Mouse (Mus musculus) liver, embryonic 15.5 days (tissue): Measurements from ENCODE around the gene Klf3. TPM values are rescaled to one million over a fixed set of nuclear protein-coding genes. Genes with fewer than 3 reads are reported as not detected.
A peak's percentile ranks its signal among the peaks of the same experiment; 100 is the strongest.

ENCODE experiments used
- ATAC-seq: fragments of 200-750 bp; cut with Nextera tagmentation; 2 replicates; pipeline ENCODE4 v1.8.0; 2017; ENCODE audit warnings: moderate number of reproducible peaks, mild to moderate bottlenecking, moderate library complexity; ENCODE audit not compliant: insufficient read depth
- H3K27ac ChIP-seq: fragments of 300-500 bp; sonication (generic); replicated peaks from 2 replicates; pipeline ENCODE4 v1.5.1; 2015; ENCODE audit warnings: mild to moderate bottlenecking, inconsistent platforms
- H3K27me3 ChIP-seq: fragments of 300-500 bp; sonication (generic); 2 replicates; pipeline ENCODE4 v1.6.1; 2015; ENCODE audit warnings: mild to moderate bottlenecking, inconsistent platforms
- H3K36me3 ChIP-seq: fragments of 300-500 bp; sonication (generic); replicated peaks from 2 replicates; pipeline ENCODE4 v1.6.1; 2015; ENCODE audit warnings: moderate library complexity, mild to moderate bottlenecking, inconsistent platforms
- H3K4me1 ChIP-seq: fragments of 300-500 bp; sonication (generic); replicated peaks from 2 replicates; pipeline ENCODE4 v1.6.1; 2015; ENCODE audit warnings: inconsistent platforms
- H3K4me2 ChIP-seq: fragments of 300-500 bp; sonication (generic); 2 replicates; pipeline ENCODE4 v1.6.1; 2015; ENCODE audit warnings: moderate library complexity, mild to moderate bottlenecking, inconsistent platforms
- H3K4me3 ChIP-seq: fragments of 300-500 bp; sonication (generic); replicated peaks from 2 replicates; pipeline ENCODE4 v1.5.1; 2015; ENCODE audit warnings: mild to moderate bottlenecking, inconsistent platforms
- H3K9ac ChIP-seq: fragments of 300-500 bp; sonication (generic); 2 replicates; pipeline ENCODE4 v1.6.1; 2015; ENCODE audit warnings: moderate library complexity, mild to moderate bottlenecking, inconsistent platforms
- H3K9me3 ChIP-seq: fragments of 300-500 bp; sonication (generic); replicated peaks from 2 replicates; pipeline ENCODE4 v1.6.1; 2016; ENCODE audit warnings: inconsistent platforms
- WGBS: fragments of 180-500 bp; shearing (Covaris S2); methylation state at CpG from one replicate; pipeline ENCODE4 v1.1.7; 2015; ENCODE audit warnings: mixed read lengths; ENCODE audit not compliant: insufficient replicate concordance; 5-methylcytosine and 5-hydroxymethylcytosine counted together
- polyA plus RNA-seq: library from polyadenylated mRNA; unstranded; fragments of >200 nt; fragmentation: Nextera tagmentation; extraction: Ambion mirVana; gene quantifications from 2 replicates; pipeline ENCODE4 v1.2.1, GENCODE M21; 2015

Klf3 gene
- polyA plus RNA-seq, 1 experiment from 2014 or later: 104 TPM

DNA sequence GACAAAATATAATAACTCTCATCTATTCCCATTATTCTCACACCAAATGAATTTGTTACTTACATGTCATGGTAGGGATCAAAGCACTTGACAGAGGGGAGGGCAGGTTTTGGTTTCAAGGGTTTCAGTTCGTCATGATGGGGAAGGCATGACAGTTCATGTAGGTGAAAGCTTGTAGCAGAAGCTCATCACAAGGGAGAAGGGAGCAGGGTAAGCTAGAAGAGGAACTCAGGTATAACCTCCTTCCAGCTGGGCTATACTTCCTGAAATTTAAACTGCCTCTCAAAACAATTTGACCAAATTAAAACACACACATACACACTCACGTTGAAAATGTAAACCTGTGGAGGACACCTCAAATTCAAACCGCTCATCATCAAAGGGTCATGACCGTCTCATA, 32.1 kb downstream of the Klf3 start:
- Histone ChIP-seq H3K4me2 (no peak overlapping the region), H3K27ac (no peak overlapping the region), H3K4me3 (no peak overlapping the region), H3K9me3 (no peaks in the 10 kb centered on the region), H3K27me3 (no peaks in the 10 kb centered on the region), H3K4me1 (peaks cover 7% of the 10 kb centered on the region; the same call in 1 of the 2 replicates), H3K36me3 (peaks cover 25% of the 10 kb centered on the region), H3K9ac (no peak overlapping the region)
- ATAC-seq: no peak
- 76% methylated on average over 4 of the region's 4 CpGs for WGBS

DNA sequence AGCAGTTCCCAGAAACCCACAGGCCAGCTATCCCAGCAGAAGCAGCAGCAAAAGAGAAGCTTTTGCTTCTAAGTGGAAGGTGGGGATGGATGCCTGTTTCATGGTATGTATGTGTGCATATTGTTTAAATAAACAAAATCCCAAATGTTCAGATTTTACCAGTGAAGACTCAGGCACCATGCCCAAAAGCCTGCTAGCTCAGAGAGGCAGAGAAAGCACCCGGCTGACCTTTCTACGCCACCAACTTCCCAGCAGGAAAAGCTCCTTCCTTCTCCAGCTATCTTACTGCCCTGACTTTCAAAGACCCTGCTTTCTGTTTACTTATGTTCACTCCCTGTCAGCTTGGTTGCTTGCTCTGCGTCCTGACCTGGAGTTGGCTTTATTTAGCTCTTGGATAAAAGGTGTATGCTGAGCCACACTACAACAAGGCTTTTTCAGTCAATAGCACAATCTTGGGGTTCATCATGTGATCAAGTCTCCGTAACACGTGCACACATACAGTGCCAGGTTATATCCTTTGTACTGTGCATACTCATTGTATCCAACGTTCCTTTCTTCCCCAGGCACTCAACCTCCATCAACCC, 35.9 kb downstream of the Klf3 start:
- no peaks in the 10 kb centered on the region for H3K27me3 ChIP-seq
- WGBS: 54% methylated on average over 6 of the region's 6 CpGs
- ATAC-seq: no peak
- no peaks in the 10 kb centered on the region for H3K9me3 ChIP-seq
- H3K4me2 ChIP-seq: no peak overlapping the region
- H3K4me1 ChIP-seq: peaks cover 2% of the 10 kb centered on the region; the same call in 1 of the 2 replicates
- no peak overlapping the region for H3K4me3 ChIP-seq
- no peak overlapping the region for H3K9ac ChIP-seq
- no peak overlapping the region for H3K27ac ChIP-seq
- no peaks in the 10 kb centered on the region for H3K36me3 ChIP-seq

DNA sequence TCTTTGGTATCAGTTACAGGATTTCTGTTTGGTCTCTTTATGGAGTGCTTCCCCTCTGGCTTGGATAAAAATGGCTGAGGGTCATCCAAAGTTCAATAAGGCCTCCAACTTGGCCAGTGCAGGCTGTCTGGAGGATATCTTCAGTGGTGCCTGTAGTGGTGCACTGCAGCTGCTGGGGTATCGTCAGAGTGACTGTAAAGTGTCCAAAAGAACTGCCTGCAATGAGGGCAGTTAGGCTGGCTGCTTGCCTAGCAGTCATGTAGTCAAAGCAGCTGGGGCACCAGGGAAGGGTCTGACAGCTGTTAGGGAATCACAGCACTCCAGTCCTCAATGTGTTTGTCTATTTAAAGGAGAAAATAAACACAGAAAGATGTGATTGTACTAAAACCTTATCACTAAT, 36.9 kb downstream of the Klf3 start:
- Histone ChIP-seq H3K36me3 (no peaks in the 10 kb centered on the region), H3K27me3 (no peaks in the 10 kb centered on the region), H3K4me2 (no peak overlapping the region), H3K27ac (no peak overlapping the region), H3K4me1 (no peaks in the 10 kb centered on the region), H3K4me3 (no peak overlapping the region), H3K9me3 (no peaks in the 10 kb centered on the region), H3K9ac (no peak overlapping the region)
- no peak for ATAC-seq
- 60% methylated on average over 1 of the region's 1 CpGs for WGBS

DNA sequence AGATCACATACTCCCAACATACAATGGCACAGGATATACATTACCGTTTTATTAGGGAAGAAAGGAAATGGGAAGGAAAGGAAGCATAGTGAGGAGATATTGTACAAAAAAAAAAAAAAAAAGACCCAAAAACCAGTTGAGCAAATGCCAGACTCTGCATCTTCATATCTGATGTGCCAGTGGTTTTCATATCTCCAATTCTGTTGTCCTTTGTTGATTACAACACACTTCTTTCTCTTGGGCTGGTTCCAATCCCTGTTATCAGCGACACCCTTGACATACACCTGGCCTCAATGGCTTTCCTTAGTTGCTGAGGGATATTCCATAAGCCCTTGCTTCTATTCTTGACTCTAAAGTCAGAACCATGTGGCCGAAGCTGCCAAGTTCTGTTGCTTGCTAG, 41.4 kb downstream of the Klf3 start:
- H3K4me1 ChIP-seq: no peaks in the 10 kb centered on the region; the same call in 1 of the 2 replicates
- no peak overlapping the region for H3K4me2 ChIP-seq
- H3K9ac ChIP-seq: no peak overlapping the region
- no peak overlapping the region for H3K4me3 ChIP-seq
- no peaks in the 10 kb centered on the region for H3K9me3 ChIP-seq
- no peak overlapping the region for H3K27ac ChIP-seq
- no peaks in the 10 kb centered on the region for H3K36me3 ChIP-seq
- WGBS: 53% methylated on average over 3 of the region's 3 CpGs
- no peak for ATAC-seq
- no peaks in the 10 kb centered on the region for H3K27me3 ChIP-seq

GRCm38 (mm10) chr5:64847305-64847704, 44.1 kb downstream of the Klf3 start:
- no peak overlapping the region for H3K9ac ChIP-seq
- H3K4me3 ChIP-seq: no peak overlapping the region
- H3K27me3 ChIP-seq: no peaks in the 10 kb centered on the region
- H3K4me2 ChIP-seq: no peak overlapping the region
- 19% methylated on average over 2 of the region's 2 CpGs for WGBS
- ATAC-seq: no peak
- H3K4me1 ChIP-seq: no peaks in the 10 kb centered on the region; the same call in 1 of the 2 replicates
- no peak overlapping the region for H3K27ac ChIP-seq
- no peaks in the 10 kb centered on the region for H3K36me3 ChIP-seq
- no peaks in the 10 kb centered on the region for H3K9me3 ChIP-seq

- Histone ChIP-seq H3K36me3 (no peaks in the 10 kb centered on the region), H3K4me1 (peaks cover 5% of the 10 kb centered on the region; the same call in 1 of the 2 replicates), H3K27me3 (no peaks in the 10 kb centered on the region), H3K9ac (no peak overlapping the region), H3K4me3 (no peak overlapping the region), H3K27ac (no peak overlapping the region), H3K4me2 (no peak overlapping the region), H3K9me3 (no peaks in the 10 kb centered on the region)
- ATAC-seq: no peak
- WGBS: 79% methylated on average over 7 of the region's 7 CpGs
Observed at GRCm38 (mm10) chr5:64849892-64850291, 46.7 kb downstream of the Klf3 start.

- no peak for ATAC-seq
- H3K27ac ChIP-seq: no peak overlapping the region
Observed at GRCm38 (mm10) chr5:64852656-64853398, 49.6 kb downstream of the Klf3 start.

DNA sequence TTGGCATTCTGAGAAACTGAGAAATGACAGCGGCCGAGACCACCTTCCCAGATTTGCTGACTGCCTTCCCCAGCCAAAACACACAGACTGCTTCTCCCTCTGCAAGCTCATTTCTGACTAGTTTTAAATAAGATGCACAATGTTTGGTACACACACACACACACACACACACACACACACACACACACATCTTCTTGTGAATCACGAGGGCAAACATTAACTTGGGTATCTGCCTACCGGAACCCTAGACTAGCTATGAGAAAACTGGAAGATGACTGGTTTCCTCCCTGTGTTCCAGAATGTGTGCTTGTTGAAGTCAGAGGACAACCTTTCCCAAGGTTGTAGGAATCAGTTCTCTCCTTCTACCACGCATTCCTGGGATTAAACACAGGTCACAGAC, 50.2 kb downstream of the Klf3 start:
- WGBS: 77% methylated on average over 5 of the region's 5 CpGs
- Histone ChIP-seq H3K27ac (no peak overlapping the region), H3K9ac (no peak overlapping the region), H3K27me3 (no peaks in the 10 kb centered on the region), H3K9me3 (no peaks in the 10 kb centered on the region), H3K4me1 (0 out of 2 replicates have a peak, but pooled peaks cover 5% of the 10 kb centered on the region), H3K36me3 (no peaks in the 10 kb centered on the region), H3K4me3 (no peak overlapping the region), H3K4me2 (no peak overlapping the region)
- no peak for ATAC-seq

More at GRCm38 (mm10) chr5:64852656-64853398, 49.6 kb downstream of the Klf3 start:
- H3K4me2 ChIP-seq: no peak overlapping the region
- H3K4me3 ChIP-seq: no peak overlapping the region
- H3K9me3 ChIP-seq: no peaks in the 10 kb centered on the region
- H3K4me1 ChIP-seq: 0 out of 2 replicates have a peak, but pooled peaks cover 5% of the 10 kb centered on the region
- no peaks in the 10 kb centered on the region for H3K27me3 ChIP-seq
- 41% methylated on average over 5 of the region's 5 CpGs for WGBS
- H3K36me3 ChIP-seq: no peaks in the 10 kb centered on the region
- H3K9ac ChIP-seq: no peak overlapping the region

DNA sequence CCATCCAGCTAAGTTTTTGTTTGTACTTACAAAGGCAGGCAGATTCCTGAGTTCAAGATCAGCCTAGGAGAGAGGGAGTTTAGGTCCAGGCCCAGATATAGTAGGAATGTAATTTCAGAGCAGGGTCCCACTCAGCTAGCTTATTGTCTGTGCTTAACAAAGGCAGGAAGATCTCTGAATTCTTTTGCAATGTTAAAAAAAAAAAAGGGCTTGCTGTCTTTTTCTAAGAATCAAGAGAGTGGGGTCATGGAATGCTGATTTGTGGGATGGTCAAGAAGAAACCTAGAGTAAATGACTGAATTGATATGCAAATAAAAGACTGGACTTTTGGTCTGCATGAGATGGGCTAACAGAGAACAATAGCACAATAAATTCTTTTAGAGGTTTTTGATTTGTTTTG, 52.0 kb downstream of the Klf3 start:
- Histone ChIP-seq H3K27ac (no peak overlapping the region), H3K27me3 (no peaks in the 10 kb centered on the region)

DNA sequence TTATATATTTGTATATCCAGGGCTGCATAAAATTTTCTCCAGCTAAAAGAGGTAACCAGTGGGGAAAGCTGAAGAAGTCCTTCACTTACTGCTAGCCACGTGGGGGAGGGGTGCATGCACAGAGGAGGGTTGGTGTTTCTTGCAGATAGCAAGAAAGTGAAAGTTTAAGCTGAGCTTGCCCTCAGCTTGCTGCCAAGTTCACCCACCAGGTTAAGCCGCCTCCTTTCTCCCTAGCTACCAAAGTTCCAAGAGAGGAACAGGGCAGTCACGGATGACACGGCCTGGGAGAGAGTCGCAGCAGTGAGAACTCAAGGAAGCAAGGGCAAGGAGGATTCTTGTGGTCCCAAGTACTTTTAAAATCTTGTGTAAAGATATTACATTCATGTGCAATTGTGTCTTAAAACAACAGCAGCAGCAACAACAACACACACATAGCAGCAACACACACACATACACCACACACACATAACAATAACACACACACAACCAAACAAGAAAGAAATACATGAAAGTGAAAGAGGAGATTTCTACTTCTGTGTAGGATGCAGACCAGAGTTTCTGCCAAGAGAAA, 57.8 kb downstream of the Klf3 start:
- 14% methylated on average over 5 of the region's 5 CpGs for WGBS
- H3K36me3 ChIP-seq: no peaks in the 10 kb centered on the region
- no peaks in the 10 kb centered on the region for H3K27me3 ChIP-seq
- no peaks in the 10 kb centered on the region for H3K9me3 ChIP-seq
- peak overlapping the region; percentile 35 for H3K4me3 ChIP-seq
- H3K4me2 ChIP-seq: peak overlapping the region; percentile 64
- H3K27ac ChIP-seq: peak overlapping the region; percentile 65
- peaks cover 47% of the 10 kb centered on the region for H3K4me1 ChIP-seq
- peak overlapping the region; percentile 26; the same call in 1 of the 2 replicates for H3K9ac ChIP-seq
- ATAC-seq: peak; percentile 27; the same call in 1 of the 2 replicates

More for the DNA sequence above, 52.0 kb downstream of the Klf3 start:
- no peaks in the 10 kb centered on the region for H3K9me3 ChIP-seq
- no peaks in the 10 kb centered on the region for H3K36me3 ChIP-seq
- H3K4me1 ChIP-seq: 0 out of 2 replicates have a peak, but pooled peaks cover 7% of the 10 kb centered on the region
- no peak overlapping the region for H3K9ac ChIP-seq
- ATAC-seq: no peak
- no peak overlapping the region for H3K4me3 ChIP-seq
- no peak overlapping the region for H3K4me2 ChIP-seq

DNA sequence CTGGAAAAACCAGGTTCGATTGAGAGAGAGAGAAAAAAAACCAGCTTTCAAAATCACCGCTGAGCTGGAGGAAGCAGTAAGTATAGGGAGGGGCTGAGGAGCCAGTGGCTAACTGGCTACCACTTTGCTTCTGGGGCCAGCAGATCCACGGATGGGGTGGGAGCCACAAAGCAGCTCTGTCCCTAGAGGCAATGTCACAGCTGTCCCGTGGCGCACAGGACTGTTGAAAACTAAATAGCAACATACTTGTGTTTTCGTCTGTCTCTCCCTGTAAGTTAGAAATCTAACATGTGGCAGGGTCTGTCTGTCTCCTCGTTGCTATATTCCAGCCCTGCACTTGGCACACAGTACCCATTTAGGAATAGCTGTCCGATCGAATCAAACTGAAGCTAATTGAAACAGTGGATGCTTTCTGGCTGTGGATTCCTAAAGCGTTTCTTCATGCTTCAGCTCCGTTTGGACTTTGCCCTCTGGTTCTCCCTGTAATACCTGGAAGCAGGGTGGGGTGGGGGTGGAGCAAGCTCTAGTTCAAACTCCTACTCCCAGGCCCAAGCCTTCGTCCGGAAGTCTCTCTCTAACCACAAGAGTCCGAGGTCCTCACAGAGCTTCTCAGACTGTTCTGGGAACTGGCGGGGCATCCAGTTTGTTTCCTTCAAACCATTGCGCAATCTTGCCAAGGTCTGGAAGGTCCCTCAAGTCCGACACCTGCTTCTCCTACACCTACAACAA, 58.4 kb downstream of the Klf3 start:
- 13% methylated on average over 17 of the region's 17 CpGs for WGBS
- H3K4me3 ChIP-seq: peak overlapping the region; percentile 35
- peak overlapping the region; percentile 26 for H3K9ac ChIP-seq
- no peaks in the 10 kb centered on the region for H3K9me3 ChIP-seq
- peaks cover 53% of the 10 kb centered on the region for H3K4me1 ChIP-seq
- peak; percentile 24 for ATAC-seq
- no peaks in the 10 kb centered on the region for H3K36me3 ChIP-seq
- H3K4me2 ChIP-seq: peak overlapping the region; percentile 64
- no peaks in the 10 kb centered on the region for H3K27me3 ChIP-seq
- H3K27ac ChIP-seq: peak overlapping the region; percentile 65
